Mouse (Mus musculus): ENCODE results near the gene Tmem95. TPM values are rescaled to one million over a fixed set of nuclear protein-coding genes. Genes with fewer than 3 reads are reported as not detected.

The Tmem95 gene
- polyA plus RNA-seq, 1 experiment, result not detected

- Histone ChIP-seq H3K4me3 (replicated peaks; ENCODE audit: control insufficient read depth, low read depth, low read length) (peak within 1 kb of the TSS; percentile 69), H3K27ac (ENCODE audit: control insufficient read depth, insufficient read depth, low read depth, low read length, poor library complexity) (peak within 1 kb of the TSS; percentile 93), H3K4me1 (ENCODE audit: control insufficient read depth, insufficient read depth, low read length) (peaks cover 4% of the 10 kb centered on the region)
- peak; percentile 44 for TF ChIP-seq CTCF (IDR thresholded peaks at IDR 0.05; ENCODE audit: control insufficient read depth, insufficient read depth, low read length)
- TF ChIP-seq POLR2A (IDR thresholded peaks at IDR 0.05; ENCODE audit: borderline replicate concordance, control insufficient read depth, low read depth, low read length), result peak; percentile 73; the same call in 1 of the 2 replicates
- WGBS, result under 1% methylated on average over 46 of the region's 46 CpGs
Observed at GRCm38 (mm10) chr11:69880853-69881603, 3.2 kb upstream of the Tmem95 start, which contains the start of gene Kctd11. TSS of gene Kctd11 (minus strand) at chr11:69881406.

GRCm38 (mm10) chr11:69880506-69880852 lies 2.7 kb upstream of the Tmem95 start:
- Histone ChIP-seq H3K4me3 (replicated peaks; ENCODE audit: control insufficient read depth, low read depth, low read length) (peak overlapping the region; percentile 69), H3K4me1 (ENCODE audit: control insufficient read depth, insufficient read depth, low read length) (peaks cover 4% of the 10 kb centered on the region), H3K27ac (ENCODE audit: control insufficient read depth, insufficient read depth, low read depth, low read length, poor library complexity) (peak overlapping the region; percentile 93)
- 2% methylated on average over 18 of the region's 18 CpGs for whole genome bisulfite sequencing
- TF ChIP-seq POLR2A (IDR thresholded peaks at IDR 0.05; ENCODE audit: borderline replicate concordance, control insufficient read depth, low read depth, low read length) (no peak), CTCF (IDR thresholded peaks at IDR 0.05; ENCODE audit: control insufficient read depth, insufficient read depth, low read length) (peak; percentile 85)

- H3K27ac ChIP-seq (ENCODE audit: control insufficient read depth, insufficient read depth, low read depth, low read length, poor library complexity), result no peak overlapping the region
- no peak overlapping the region for H3K4me3 ChIP-seq (replicated peaks; ENCODE audit: control insufficient read depth, low read depth, low read length)
- peaks cover 4% of the 10 kb centered on the region for H3K4me1 ChIP-seq (ENCODE audit: control insufficient read depth, insufficient read depth, low read length)
- 93% methylated on average over 15 of the region's 15 CpGs for WGBS
- TF ChIP-seq CTCF (IDR thresholded peaks at IDR 0.05; ENCODE audit: control insufficient read depth, insufficient read depth, low read length) (no peak), POLR2A (IDR thresholded peaks at IDR 0.05; ENCODE audit: borderline replicate concordance, control insufficient read depth, low read depth, low read length) (no peak)
Observed at GRCm38 (mm10) chr11:69879711-69880110, 1.9 kb upstream of the Tmem95 start.

- Histone ChIP-seq H3K4me1 (ENCODE audit: control insufficient read depth, insufficient read depth, low read length) (peaks cover 4% of the 10 kb centered on the region), H3K4me3 (replicated peaks; ENCODE audit: control insufficient read depth, low read depth, low read length) (no peak overlapping the region), H3K27ac (ENCODE audit: control insufficient read depth, insufficient read depth, low read depth, low read length, poor library complexity) (no peak overlapping the region)
- WGBS, result 66% methylated on average over 6 of the region's 6 CpGs
- TF ChIP-seq CTCF (IDR thresholded peaks at IDR 0.05; ENCODE audit: control insufficient read depth, insufficient read depth, low read length) (no peak), POLR2A (IDR thresholded peaks at IDR 0.05; ENCODE audit: borderline replicate concordance, control insufficient read depth, low read depth, low read length) (no peak)
Observed at GRCm38 (mm10) chr11:69878952-69879351, 1.1 kb upstream of the Tmem95 start.

GRCm38 (mm10) chr11:69878399-69878798 lies 581 bp upstream of the Tmem95 start:
- Histone ChIP-seq H3K27ac (ENCODE audit: control insufficient read depth, insufficient read depth, low read depth, low read length, poor library complexity) (no peak overlapping the region), H3K4me1 (ENCODE audit: control insufficient read depth, insufficient read depth, low read length) (peaks cover 4% of the 10 kb centered on the region), H3K4me3 (replicated peaks; ENCODE audit: control insufficient read depth, low read depth, low read length) (no peak overlapping the region)
- no peak for TF ChIP-seq POLR2A (IDR thresholded peaks at IDR 0.05; ENCODE audit: borderline replicate concordance, control insufficient read depth, low read depth, low read length)
- TF ChIP-seq CTCF (IDR thresholded peaks at IDR 0.05; ENCODE audit: control insufficient read depth, insufficient read depth, low read length), result no peak
- whole genome bisulfite sequencing, result 81% methylated on average over 3 of the region's 3 CpGs

DNA sequence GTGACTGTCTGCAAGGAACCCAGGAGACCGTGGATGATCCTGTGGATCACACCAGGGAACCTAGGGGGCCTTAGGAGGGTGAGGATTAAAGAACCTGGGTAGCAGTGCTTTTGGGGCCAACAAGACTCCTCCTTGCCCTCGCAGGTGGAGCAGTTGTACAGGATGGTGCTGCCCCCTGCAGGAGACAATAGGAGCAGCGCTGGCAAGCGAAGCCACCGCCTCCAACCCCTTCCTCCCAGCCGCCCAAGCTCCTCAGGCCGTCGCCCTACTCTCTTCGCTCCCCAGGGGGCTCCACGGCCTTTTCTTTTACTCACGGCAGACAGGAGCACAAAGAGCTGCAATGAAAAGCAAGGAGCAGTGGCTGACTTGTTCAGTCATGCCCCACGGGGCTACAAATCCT lies 951 bp downstream of the Tmem95 start:
- no peak overlapping the region for H3K27ac ChIP-seq (ENCODE audit: control insufficient read depth, insufficient read depth, low read depth, low read length, poor library complexity)

DNA sequence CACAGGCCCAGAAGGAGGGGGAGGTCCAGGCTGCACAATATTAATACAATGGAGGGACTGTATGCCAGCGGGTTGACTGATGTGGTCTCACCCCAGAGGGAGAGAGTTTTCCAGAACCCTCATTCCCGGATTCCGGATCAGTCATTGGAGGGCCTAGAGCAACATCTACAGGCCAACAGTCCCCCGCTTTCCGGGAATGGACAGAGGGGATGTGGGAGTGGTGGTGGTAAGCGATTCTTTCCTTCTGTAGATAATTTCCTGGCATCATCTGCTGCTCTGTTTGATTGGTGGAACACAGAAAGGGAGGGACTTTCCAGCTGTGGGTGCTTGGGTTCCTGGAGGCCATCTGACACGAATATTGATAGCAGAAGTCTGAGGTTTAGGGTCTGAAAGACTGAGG lies 1.6 kb downstream of the Tmem95 start:
- H3K4me3 ChIP-seq (replicated peaks; ENCODE audit: control insufficient read depth, low read depth, low read length), result no peak overlapping the region
- H3K27ac ChIP-seq (ENCODE audit: control insufficient read depth, insufficient read depth, low read depth, low read length, poor library complexity), result no peak overlapping the region
- WGBS, result 31% methylated on average over 7 of the region's 7 CpGs
- no peak for TF ChIP-seq CTCF (IDR thresholded peaks at IDR 0.05; ENCODE audit: control insufficient read depth, insufficient read depth, low read length)
- TF ChIP-seq POLR2A (IDR thresholded peaks at IDR 0.05; ENCODE audit: borderline replicate concordance, control insufficient read depth, low read depth, low read length), result no peak
- H3K4me1 ChIP-seq (ENCODE audit: control insufficient read depth, insufficient read depth, low read length), result peaks cover 2% of the 10 kb centered on the region; the same call in 1 of the 2 replicates

More for the DNA sequence above, 951 bp downstream of the Tmem95 start:
- TF ChIP-seq POLR2A (IDR thresholded peaks at IDR 0.05; ENCODE audit: borderline replicate concordance, control insufficient read depth, low read depth, low read length) (no peak), CTCF (IDR thresholded peaks at IDR 0.05; ENCODE audit: control insufficient read depth, insufficient read depth, low read length) (peak; percentile 93)
- Histone ChIP-seq H3K4me3 (replicated peaks; ENCODE audit: control insufficient read depth, low read depth, low read length) (no peak overlapping the region), H3K4me1 (ENCODE audit: control insufficient read depth, insufficient read depth, low read length) (peaks cover 3% of the 10 kb centered on the region)
- WGBS, result 3% methylated on average over 12 of the region's 12 CpGs

- Histone ChIP-seq H3K4me3 (replicated peaks; ENCODE audit: control insufficient read depth, low read depth, low read length) (no peak overlapping the region), H3K4me1 (ENCODE audit: control insufficient read depth, insufficient read depth, low read length) (no peaks in the 10 kb centered on the region), H3K27ac (ENCODE audit: control insufficient read depth, insufficient read depth, low read depth, low read length, poor library complexity) (no peak overlapping the region)
- WGBS, result 84% methylated on average over 4 of the region's 4 CpGs
- TF ChIP-seq CTCF (IDR thresholded peaks at IDR 0.05; ENCODE audit: control insufficient read depth, insufficient read depth, low read length) (no peak), POLR2A (IDR thresholded peaks at IDR 0.05; ENCODE audit: borderline replicate concordance, control insufficient read depth, low read depth, low read length) (no peak)
Observed at GRCm38 (mm10) chr11:69872451-69872850, 5.4 kb downstream of the Tmem95 start.
